Mouse (Mus musculus) MEL (cell line): ENCODE data around the gene Odc1. TPM values are rescaled to one million over a fixed set of nuclear protein-coding genes. Genes with fewer than 3 reads are reported as not detected.

Experiments
- DNase-seq: peaks from one replicate; pipeline ENCODE4 v3.0.0; 2011; ENCODE audit warnings: low read depth, low spot score
- H3K27ac ChIP-seq: 2 replicates; pipeline ENCODE4 v1.5.1; 2012; ENCODE audit warnings: low read depth, mild to moderate bottlenecking, control low read depth, low read length, moderate library complexity; ENCODE audit not compliant: control insufficient read depth
- H3K27me3 ChIP-seq, 2 experiments: fragments of 150-350 bp in 1 of 2; sonication (generic) in 1 of 2; 2 replicates each; pipeline ENCODE4 v1.6.1; 2012; ENCODE audit warnings: low read length in 2 of 2, mild to moderate bottlenecking in 2 of 2, improper control_type of control experiment in 1 of 2, moderate library complexity in 1 of 2; ENCODE audit not compliant: insufficient read depth in 2 of 2, control insufficient read depth in 1 of 2
- H3K36me3 ChIP-seq, 2 experiments: 2 replicates each; pipeline ENCODE4 v1.6.1; 2012 to 2014; ENCODE audit warnings: low read length in 2 of 2, improper control_type of control experiment in 1 of 2, inconsistent platforms in 1 of 2, mild to moderate bottlenecking in 1 of 2; ENCODE audit not compliant: insufficient read depth in 2 of 2, control insufficient read depth in 1 of 2
- H3K4me1 ChIP-seq, 2 experiments: fragments of 150-350 bp in 1 of 2; sonication (generic) in 1 of 2; 2 replicates each; pipeline ENCODE4 v1.6.1; 2012; ENCODE audit warnings: low read length in 2 of 2, improper control_type of control experiment in 1 of 2, mild to moderate bottlenecking in 1 of 2; ENCODE audit not compliant: insufficient read depth in 2 of 2, control insufficient read depth in 1 of 2
- H3K4me3 ChIP-seq, 2 experiments: fragments of 150-350 bp in 1 of 2; sonication (generic) in 1 of 2; 2 replicates each; pipeline ENCODE4 v1.5.1; 2012; ENCODE audit warnings: low read depth in 2 of 2, low read length in 2 of 2, mild to moderate bottlenecking in 2 of 2, moderate library complexity in 2 of 2, control low read depth in 1 of 2, improper control_type of control experiment in 1 of 2; ENCODE audit not compliant: control insufficient read depth in 1 of 2, insufficient read depth in 1 of 2
- H3K79me2 ChIP-seq: 2 replicates; pipeline ENCODE4 v1.6.1; 2012; ENCODE audit warnings: mild to moderate bottlenecking, low read length, moderate library complexity; ENCODE audit not compliant: control insufficient read depth, poor library complexity, insufficient read depth
- H3K9ac ChIP-seq: 2 replicates; pipeline ENCODE4 v1.6.1; 2012; ENCODE audit warnings: low read depth, mild to moderate bottlenecking, control low read depth, low read length, moderate library complexity; ENCODE audit not compliant: control insufficient read depth, poor library complexity, severe bottlenecking
- H3K9me3 ChIP-seq: fragments of 150-350 bp; sonication (generic); replicated peaks from 2 replicates; pipeline ENCODE4 v1.6.1; 2012; ENCODE audit warnings: mild to moderate bottlenecking, low read length, improper control_type of control experiment, moderate library complexity; ENCODE audit not compliant: insufficient read depth
- CHD1 ChIP-seq: IDR thresholded peaks from 2 replicates; pipeline ENCODE4 v1.6.1; 2012; ENCODE audit warnings: low read depth, mild to moderate bottlenecking, inconsistent platforms, low read length, improper control_type of control experiment
- CTCF ChIP-seq, 3 experiments: IDR thresholded peaks in 2 of 3; conservative IDR thresholded peaks in 1 of 3; 2 replicates each; pipeline ENCODE4 v1.5.1; 2011 to 2012; ENCODE audit warnings: low read length in 3 of 3, low read depth in 2 of 3, mild to moderate bottlenecking in 2 of 3, improper control_type of control experiment in 1 of 3, inconsistent platforms in 1 of 3, mixed read lengths in 1 of 3, moderate library complexity in 1 of 3; ENCODE audit not compliant: control insufficient read depth in 1 of 3, insufficient read depth in 1 of 3, poor library complexity in 1 of 3, severe bottlenecking in 1 of 3
- E2F4 ChIP-seq: IDR thresholded peaks from 2 replicates; pipeline ENCODE4 v1.6.1; 2011; ENCODE audit warnings: low read depth, low read length, improper control_type of control experiment, borderline replicate concordance
- ELF1 ChIP-seq: IDR thresholded peaks from 2 replicates; pipeline ENCODE4 v1.6.1; 2014; ENCODE audit warnings: low read depth, mild to moderate bottlenecking, inconsistent platforms, low read length, improper control_type of control experiment, moderate library complexity
- EP300 ChIP-seq, 2 experiments: IDR thresholded peaks; 2 replicates each; pipeline ENCODE4 v1.6.1; 2011; ENCODE audit warnings: improper control_type of control experiment in 2 of 2, low read length in 2 of 2, low read depth in 1 of 2, mild to moderate bottlenecking in 1 of 2
- GATA1 ChIP-seq: IDR thresholded peaks from 2 replicates; pipeline ENCODE4 v1.6.1; 2011; ENCODE audit warnings: low read depth, low read length, improper control_type of control experiment
- JUND ChIP-seq: IDR thresholded peaks from 2 replicates; pipeline ENCODE4 v1.6.1; 2011; ENCODE audit warnings: low read depth, mild to moderate bottlenecking, improper control_type of control experiment, low read length
- MAX ChIP-seq: IDR thresholded peaks from 2 replicates; pipeline ENCODE4 v1.6.1; 2011; ENCODE audit warnings: low read length, improper control_type of control experiment
- MAZ ChIP-seq: IDR thresholded peaks from 2 replicates; pipeline ENCODE4 v1.6.1; 2012; ENCODE audit warnings: low read depth, mild to moderate bottlenecking, inconsistent platforms, low read length, improper control_type of control experiment
- MEF2A ChIP-seq: IDR thresholded peaks from 2 replicates; pipeline ENCODE4 v1.6.1; 2014; ENCODE audit warnings: low read depth, mild to moderate bottlenecking, inconsistent platforms, low read length, improper control_type of control experiment; ENCODE audit not compliant: poor library complexity, insufficient replicate concordance, severe bottlenecking; ENCODE audit errors: extremely low read depth
- MXI1 ChIP-seq: IDR thresholded peaks from 2 replicates; pipeline ENCODE4 v1.6.1; 2011; ENCODE audit warnings: mild to moderate bottlenecking, low read depth, low read length, improper control_type of control experiment
- MYC ChIP-seq: IDR thresholded peaks from 2 replicates; pipeline ENCODE4 v1.6.1; 2011; ENCODE audit warnings: low read depth, mild to moderate bottlenecking, low read length, improper control_type of control experiment, moderate library complexity
- NRF1 ChIP-seq: IDR thresholded peaks from 2 replicates; pipeline ENCODE4 v1.6.1; 2014; ENCODE audit warnings: low read depth, mild to moderate bottlenecking, inconsistent platforms, low read length, improper control_type of control experiment, moderate library complexity; ENCODE audit not compliant: poor library complexity, insufficient read depth, severe bottlenecking
- POLR2AphosphoS2 ChIP-seq: IDR thresholded peaks from 2 replicates; pipeline ENCODE4 v1.6.1; 2011; ENCODE audit warnings: low read length, improper control_type of control experiment
- POLR2AphosphoS5 ChIP-seq: IDR thresholded peaks from 2 replicates; pipeline ENCODE4 v1.6.1; 2012; ENCODE audit warnings: low read depth, borderline replicate concordance, mild to moderate bottlenecking, inconsistent platforms, low read length, moderate library complexity, mixed read lengths
- RAD21 ChIP-seq: IDR thresholded peaks from 2 replicates; pipeline ENCODE4 v1.6.1; 2011; ENCODE audit warnings: mild to moderate bottlenecking, low read depth, low read length, improper control_type of control experiment
- SIN3A ChIP-seq: IDR thresholded peaks from 2 replicates; pipeline ENCODE4 v1.6.1; 2012; ENCODE audit warnings: low read length, improper control_type of control experiment, inconsistent platforms
- SMC3 ChIP-seq: IDR thresholded peaks from 2 replicates; pipeline ENCODE4 v1.6.1; 2011; ENCODE audit warnings: low read depth, low read length, improper control_type of control experiment
- TAL1 ChIP-seq: IDR thresholded peaks from 2 replicates; pipeline ENCODE4 v1.6.1; 2012; ENCODE audit warnings: mild to moderate bottlenecking, inconsistent platforms, low read length, moderate library complexity, mixed read lengths
- USF1 ChIP-seq: IDR thresholded peaks from 2 replicates; pipeline ENCODE4 v1.6.1; 2014; ENCODE audit warnings: low read depth, mild to moderate bottlenecking, inconsistent platforms, low read length, improper control_type of control experiment, moderate library complexity
- ZC3H11A ChIP-seq: IDR thresholded peaks from 2 replicates; pipeline ENCODE4 v1.6.1; 2012; ENCODE audit warnings: low read depth, mild to moderate bottlenecking, inconsistent platforms, low read length, improper control_type of control experiment
- ZKSCAN1 ChIP-seq: IDR thresholded peaks from 2 replicates; pipeline ENCODE4 v1.6.1; 2012; ENCODE audit warnings: low read depth, mild to moderate bottlenecking, inconsistent platforms, low read length, improper control_type of control experiment, moderate library complexity
- ZNF384 ChIP-seq: IDR thresholded peaks from 2 replicates; pipeline ENCODE4 v1.6.1; 2012; ENCODE audit warnings: low read depth, mild to moderate bottlenecking, inconsistent platforms, low read length, improper control_type of control experiment
- polyA plus RNA-seq, 2 experiments: library from polyadenylated mRNA; stranded (reverse) in 1 of 2; unstranded in 1 of 2; fragments of >175 nt in 1 of 2; fragments of >200 nt in 1 of 2; gene quantifications; 2 replicates each; pipeline versions ENCODE4 v1.2.1 to v1.2.4; 2012; ENCODE audit warnings: low replicate concordance in 2 of 2, low read depth in 1 of 2; ENCODE audit not compliant: insufficient read length in 2 of 2, insufficient read depth in 1 of 2, missing spikeins in 1 of 2
- total RNA-seq: library from RNA; depleted of rRNA; stranded (reverse); fragments of 300-350 nt; gene quantifications from 2 replicates; pipeline ENCODE4 v1.2.3, GENCODE M21; 2012

Odc1 gene
- total and polyA plus RNA-seq, 3 experiments, result 639 to 720 (median 677) TPM

- Histone ChIP-seq H3K4me1 (peaks cover 0 to 12% of the 10 kb centered on the region in 2 experiments; a peak in 2 of 4 replicates), H3K27me3 (no peaks in the 10 kb centered on the region), H3K27ac (no peak overlapping the region), H3K9ac (no peak overlapping the region), H3K79me2 (no peaks in the 10 kb centered on the region), H3K4me3 (peak overlapping the region; percentile 18 to 38; a peak in 3 of 4 replicates), H3K36me3 (peaks cover 0 to 5% of the 10 kb centered on the region in 2 experiments; a peak in 1 of 4 replicates), H3K9me3 (no peaks in the 10 kb centered on the region)
- DNase-seq, result peak; percentile 83
- TF ChIP-seq ELF1, result no peak
- peak; percentile 84 for TF ChIP-seq MYC
- TF ChIP-seq ZC3H11A, result peak; percentile 64
- TF ChIP-seq MAX, result peak; percentile 73
- no peak for TF ChIP-seq JUND
- no peak for TF ChIP-seq E2F4
- TF ChIP-seq CTCF (IDR thresholded peaks at IDR 0.05 in 2 of 3, conservative IDR thresholded peaks at IDR 0.05 in 1 of 3; ENCODE audit: control insufficient read depth in 1 of 3, insufficient read depth in 1 of 3, low read depth in 2 of 3, low read length in 3 of 3, poor library complexity in 1 of 3, severe bottlenecking in 1 of 3), result peak; percentile 76 to 77 (median 77)
- 0 out of 2 replicates have a peak, but pooled peaks have one; percentile 15 for TF ChIP-seq SIN3A
- TF ChIP-seq ZNF384, result no peak
- TF ChIP-seq GATA1, result no peak
- TF ChIP-seq TAL1, result no peak
- peak; percentile 79 for TF ChIP-seq RAD21
- peak; percentile 57; the same call in 1 of the 2 replicates for TF ChIP-seq MXI1
- no peak for TF ChIP-seq MEF2A
- no peak for TF ChIP-seq CHD1
- TF ChIP-seq MAZ, result no peak
- TF ChIP-seq ZKSCAN1, result no peak
- no peak for TF ChIP-seq POLR2AphosphoS5
- TF ChIP-seq EP300 (IDR thresholded peaks at IDR 0.05; ENCODE audit: low read depth in 1 of 2, low read length in 2 of 2), result no peak
- TF ChIP-seq SMC3, result peak; percentile 80
- peak; percentile 85 for TF ChIP-seq USF1
- no peak for TF ChIP-seq POLR2AphosphoS2
- TF ChIP-seq NRF1, result no peak
These were observed 12.1 kb downstream of the Odc1 start for GRCm38 (mm10) chr12:17556430-17557343.
